Mouse (Mus musculus): Measurements from ENCODE around the gene Arhgap42. TPM values are rescaled to one million over a fixed set of nuclear protein-coding genes. Genes with fewer than 3 reads are reported as not detected.

Gene Arhgap42
- under 1 TPM in 1 of 2 experiments, not detected in 1; 0.39 TPM for polyA plus RNA-seq (2017; shearing (Covaris generic))

DNA sequence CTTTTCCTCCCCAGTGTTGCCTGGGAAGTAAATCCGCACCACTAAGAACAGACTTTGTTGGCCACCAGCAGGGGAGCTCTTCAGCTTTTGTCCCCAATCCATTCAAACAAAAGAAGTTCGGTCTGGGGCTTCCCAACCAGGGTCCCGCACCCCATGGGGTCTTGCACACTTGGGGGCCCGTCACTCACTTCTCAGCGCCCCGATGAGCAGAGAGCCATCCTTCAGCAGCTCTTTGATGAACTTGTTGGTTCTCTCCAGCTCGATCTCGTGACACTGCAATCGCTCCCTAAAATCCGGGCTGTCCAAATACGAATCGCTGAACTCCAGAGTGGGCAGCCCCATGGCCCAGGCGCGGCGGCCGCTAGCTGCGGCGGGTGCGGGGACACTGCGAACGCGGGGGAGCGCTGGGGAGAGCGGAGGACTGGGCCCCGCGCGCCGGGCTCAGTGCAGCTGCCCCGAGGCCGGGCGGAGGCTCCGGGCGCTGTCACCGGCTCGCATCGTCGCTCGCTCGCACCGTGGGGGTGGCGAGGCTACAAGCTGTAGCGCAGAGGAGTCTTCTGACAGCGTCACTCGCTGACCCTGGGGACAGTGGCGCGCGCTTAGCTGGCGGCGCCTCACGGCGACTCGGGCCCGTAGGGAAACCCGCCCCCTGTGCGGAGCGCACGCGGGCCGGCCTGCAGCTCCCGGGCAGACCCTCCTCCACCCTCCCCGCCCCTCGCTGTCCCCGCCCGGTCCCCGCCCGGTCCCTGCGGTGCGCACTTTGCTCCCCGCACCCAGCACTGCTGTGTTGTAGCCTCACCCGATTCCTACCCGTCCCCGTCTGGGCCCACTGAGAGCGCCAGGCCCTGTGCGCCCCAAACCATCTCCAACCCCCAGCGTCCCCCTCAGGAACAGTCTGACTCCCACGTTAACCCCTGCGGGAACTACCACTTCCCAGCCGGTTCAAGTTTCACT is at the start of gene Arhgap42:
Gene Arhgap42 (minus strand): TSS at position 664 of the 954 bp plus-strand sequence.

GRCm38 (mm10) chr9:8971491-8971890 is 267.4 kb downstream of the Arhgap42 start, which contains the start of gene Gm16485:
Gene Gm16485 (plus strand): TSS chr9:8971791.

